Mouse (Mus musculus): ENCODE measurements at regions not wholly inside any gene's neighbourhood (a gene's known extent, or its start where the extent isn't known, plus 50 kb on each side); places are given as distances from the start of the nearest gene placed in this dataset.

- DNase-seq (ENCODE audit: low spot score) (peak; percentile 77), ATAC-seq (ENCODE audit: low FRiP score) (no peak)
- Histone ChIP-seq H3K9ac (replicated peaks; ENCODE audit: low read length, poor library complexity, severe bottlenecking) (no peak overlapping the region), H3K27me3 (ENCODE audit: insufficient read depth, low read length) (no peaks in the 10 kb centered on the region), H3K36me3 (ENCODE audit: insufficient read depth, low read length) (no peaks in the 10 kb centered on the region), H3K27ac (ENCODE audit: low read depth, low read length) (no peak overlapping the region), H3K4me1 (ENCODE audit: insufficient read depth, low read length) (no peaks in the 10 kb centered on the region), H3K4me3 (ENCODE audit: low read depth, low read length) (no peak overlapping the region), H3K9me3 (ENCODE audit: low read length) (no peaks in the 10 kb centered on the region), H3K4me2 (ENCODE audit: low read depth, low read length, poor library complexity, severe bottlenecking) (no peak overlapping the region)
- no peak for TF ChIP-seq CTCF (IDR thresholded peaks at IDR 0.05)
- WGBS, result 66% methylated on average over 10 of the region's 10 CpGs
These were observed 312.8 kb upstream of the 4931429L15Rik start for GRCm38 (mm10) chr9:46632576-46632975.

GRCm38 (mm10) chr9:46622255-46622654, 302.5 kb upstream of the 4931429L15Rik start:
- no peak overlapping the region for H3K9ac ChIP-seq (replicated peaks; ENCODE audit: low read length, poor library complexity, severe bottlenecking)
- H3K27ac ChIP-seq (ENCODE audit: low read depth, low read length), result no peak overlapping the region
- DNase-seq (ENCODE audit: low spot score) (no peak), ATAC-seq (ENCODE audit: low FRiP score) (no peak)
- TF ChIP-seq CTCF (IDR thresholded peaks at IDR 0.05), result no peak
- no peaks in the 10 kb centered on the region for H3K9me3 ChIP-seq (ENCODE audit: low read length)
- H3K36me3 ChIP-seq (ENCODE audit: insufficient read depth, low read length), result no peaks in the 10 kb centered on the region
- no peaks in the 10 kb centered on the region for H3K4me1 ChIP-seq (ENCODE audit: insufficient read depth, low read length)
- H3K4me2 ChIP-seq (ENCODE audit: low read depth, low read length, poor library complexity, severe bottlenecking), result no peak overlapping the region
- 76% methylated on average over 2 of the region's 2 CpGs for WGBS
- H3K4me3 ChIP-seq (ENCODE audit: low read depth, low read length), result no peak overlapping the region
- no peaks in the 10 kb centered on the region for H3K27me3 ChIP-seq (ENCODE audit: insufficient read depth, low read length)

GRCm38 (mm10) chr9:46621851-46622250, 302.1 kb upstream of the 4931429L15Rik start:
- Histone ChIP-seq H3K4me3 (ENCODE audit: low read depth, low read length) (no peak overlapping the region), H3K36me3 (ENCODE audit: insufficient read depth, low read length) (no peaks in the 10 kb centered on the region), H3K4me2 (ENCODE audit: low read depth, low read length, poor library complexity, severe bottlenecking) (no peak overlapping the region), H3K4me1 (ENCODE audit: insufficient read depth, low read length) (no peaks in the 10 kb centered on the region), H3K27ac (ENCODE audit: low read depth, low read length) (no peak overlapping the region), H3K9me3 (ENCODE audit: low read length) (no peaks in the 10 kb centered on the region), H3K27me3 (ENCODE audit: insufficient read depth, low read length) (no peaks in the 10 kb centered on the region), H3K9ac (replicated peaks; ENCODE audit: low read length, poor library complexity, severe bottlenecking) (no peak overlapping the region)
- no peak for TF ChIP-seq CTCF (IDR thresholded peaks at IDR 0.05)
- ATAC-seq (ENCODE audit: low FRiP score) (no peak), DNase-seq (ENCODE audit: low spot score) (no peak)
- 95% methylated on average over 6 of the region's 6 CpGs for WGBS

GRCm38 (mm10) chr9:46610101-46611005, 290.6 kb upstream of the 4931429L15Rik start:
- peak; percentile 68 for ATAC-seq (ENCODE audit: low FRiP score)
- 23% methylated on average over 11 of the region's 11 CpGs for WGBS

GRCm38 (mm10) chr9:46608695-46609094, 288.9 kb upstream of the 4931429L15Rik start:
- 69% methylated on average over 8 of the region's 8 CpGs for WGBS
- Histone ChIP-seq H3K4me2 (ENCODE audit: low read depth, low read length, poor library complexity, severe bottlenecking) (no peak overlapping the region), H3K9me3 (ENCODE audit: low read length) (no peaks in the 10 kb centered on the region), H3K4me3 (ENCODE audit: low read depth, low read length) (no peak overlapping the region), H3K9ac (replicated peaks; ENCODE audit: low read length, poor library complexity, severe bottlenecking) (no peak overlapping the region), H3K27ac (ENCODE audit: low read depth, low read length) (peak overlapping the region; percentile 32), H3K4me1 (ENCODE audit: insufficient read depth, low read length) (peaks cover 13% of the 10 kb centered on the region; the same call in 1 of the 2 replicates), H3K27me3 (ENCODE audit: insufficient read depth, low read length) (no peaks in the 10 kb centered on the region), H3K36me3 (ENCODE audit: insufficient read depth, low read length) (no peaks in the 10 kb centered on the region)
- DNase-seq (ENCODE audit: low spot score) (no peak), ATAC-seq (ENCODE audit: low FRiP score) (no peak)
- no peak for TF ChIP-seq CTCF (IDR thresholded peaks at IDR 0.05)

More at GRCm38 (mm10) chr9:46610101-46611005, 290.6 kb upstream of the 4931429L15Rik start:
- peak overlapping the region; percentile 55 for H3K27ac ChIP-seq (ENCODE audit: low read depth, low read length)
- TF ChIP-seq CTCF (IDR thresholded peaks at IDR 0.05), result peak; percentile 60
- H3K9ac ChIP-seq (replicated peaks; ENCODE audit: low read length, poor library complexity, severe bottlenecking), result no peak overlapping the region
- peak; percentile 43 for DNase-seq (ENCODE audit: low spot score)
- H3K36me3 ChIP-seq (ENCODE audit: insufficient read depth, low read length), result no peaks in the 10 kb centered on the region
- no peak overlapping the region for H3K4me3 ChIP-seq (ENCODE audit: low read depth, low read length)
- H3K4me1 ChIP-seq (ENCODE audit: insufficient read depth, low read length), result peaks cover 13% of the 10 kb centered on the region; the same call in 1 of the 2 replicates
- no peaks in the 10 kb centered on the region for H3K27me3 ChIP-seq (ENCODE audit: insufficient read depth, low read length)
- H3K4me2 ChIP-seq (ENCODE audit: low read depth, low read length, poor library complexity, severe bottlenecking), result no peak overlapping the region
- H3K9me3 ChIP-seq (ENCODE audit: low read length), result no peaks in the 10 kb centered on the region

- ATAC-seq (ENCODE audit: low FRiP score), result no peak
- H3K27me3 ChIP-seq (ENCODE audit: insufficient read depth, low read length), result no peaks in the 10 kb centered on the region
- WGBS, result 86% methylated on average over 9 of the region's 9 CpGs
- TF ChIP-seq CTCF (IDR thresholded peaks at IDR 0.05), result no peak
- no peaks in the 10 kb centered on the region for H3K36me3 ChIP-seq (ENCODE audit: insufficient read depth, low read length)
- peaks cover 15% of the 10 kb centered on the region; the same call in 1 of the 2 replicates for H3K4me1 ChIP-seq (ENCODE audit: insufficient read depth, low read length)
- no peak for DNase-seq (ENCODE audit: low spot score)
- no peak overlapping the region for H3K9ac ChIP-seq (replicated peaks; ENCODE audit: low read length, poor library complexity, severe bottlenecking)
- H3K9me3 ChIP-seq (ENCODE audit: low read length), result no peaks in the 10 kb centered on the region
- H3K27ac ChIP-seq (ENCODE audit: low read depth, low read length), result no peak overlapping the region
- no peak overlapping the region for H3K4me3 ChIP-seq (ENCODE audit: low read depth, low read length)
- no peak overlapping the region for H3K4me2 ChIP-seq (ENCODE audit: low read depth, low read length, poor library complexity, severe bottlenecking)
These were observed 281.0 kb upstream of the 4931429L15Rik start for GRCm38 (mm10) chr9:46600803-46601202.
